Mouse (Mus musculus) intestine, embryonic 15.5 days (tissue): Measurements from ENCODE around the gene Trpm3. TPM values are rescaled to one million over a fixed set of nuclear protein-coding genes. Genes with fewer than 3 reads are reported as not detected.

Source experiments
- ATAC-seq: fragments of 200-750 bp; cut with Nextera tagmentation; 2 replicates; pipeline ENCODE4 v1.8.0; 2017; ENCODE audit warnings: moderate TSS enrichment, moderate library complexity
- H3K27ac ChIP-seq: fragments of 300-500 bp; sonication (generic); 2 replicates; pipeline ENCODE4 v1.5.1; 2015; ENCODE audit warnings: mild to moderate bottlenecking, inconsistent platforms
- H3K27me3 ChIP-seq: fragments of 300-500 bp; sonication (generic); replicated peaks from 2 replicates; pipeline ENCODE4 v1.6.1; 2015; ENCODE audit warnings: inconsistent platforms
- H3K36me3 ChIP-seq: fragments of 300-500 bp; sonication (generic); 2 replicates; pipeline ENCODE4 v1.6.1; 2015; ENCODE audit warnings: inconsistent platforms
- H3K4me1 ChIP-seq: fragments of 300-500 bp; sonication (generic); replicated peaks from 2 replicates; pipeline ENCODE4 v1.6.1; 2015; ENCODE audit warnings: inconsistent platforms
- H3K4me2 ChIP-seq: fragments of 300-500 bp; sonication (generic); replicated peaks from 2 replicates; pipeline ENCODE4 v1.6.1; 2015; ENCODE audit warnings: mild to moderate bottlenecking, inconsistent platforms
- H3K4me3 ChIP-seq: fragments of 300-500 bp; sonication (generic); replicated peaks from 2 replicates; pipeline ENCODE4 v1.5.1; 2015; ENCODE audit warnings: inconsistent platforms
- H3K9ac ChIP-seq: fragments of 300-500 bp; sonication (generic); 2 replicates; pipeline ENCODE4 v1.6.1; 2015; ENCODE audit warnings: inconsistent platforms
- H3K9me3 ChIP-seq: fragments of 300-500 bp; sonication (generic); 2 replicates; pipeline ENCODE4 v1.6.1; 2016; ENCODE audit warnings: inconsistent platforms
- WGBS: fragments of 180-500 bp; shearing (Covaris S2); methylation state at CpG from one replicate; pipeline ENCODE4 v1.1.7; 2015; 5-methylcytosine and 5-hydroxymethylcytosine counted together
- polyA plus RNA-seq: library from polyadenylated mRNA; unstranded; fragments of >200 nt; fragmentation: Nextera tagmentation; extraction: Ambion mirVana; gene quantifications from 2 replicates; pipeline ENCODE4 v1.2.1, GENCODE M21; 2015

Trpm3 gene
- polyA plus RNA-seq, 1 experiment from 2014 or later, result 0.26 TPM

GRCm38 (mm10) chr19:22691995-22692394 lies 553.1 kb downstream of the Trpm3 start:
- ATAC-seq, result no peak
- Histone ChIP-seq H3K4me1 (no peaks in the 10 kb centered on the region), H3K36me3 (no peaks in the 10 kb centered on the region), H3K27ac (no peak overlapping the region), H3K4me3 (no peak overlapping the region), H3K27me3 (no peaks in the 10 kb centered on the region), H3K9ac (no peak overlapping the region), H3K4me2 (no peak overlapping the region), H3K9me3 (no peaks in the 10 kb centered on the region)
- WGBS, result 84% methylated on average over 5 of the region's 5 CpGs

GRCm38 (mm10) chr19:22692553-22692952 lies 553.7 kb downstream of the Trpm3 start:
- ATAC-seq, result no peak
- H3K4me2 ChIP-seq, result no peak overlapping the region
- H3K9ac ChIP-seq, result no peak overlapping the region
- no peaks in the 10 kb centered on the region for H3K36me3 ChIP-seq
- H3K27me3 ChIP-seq, result no peaks in the 10 kb centered on the region
- H3K4me1 ChIP-seq, result no peaks in the 10 kb centered on the region
- H3K9me3 ChIP-seq, result no peaks in the 10 kb centered on the region
- no peak overlapping the region for H3K27ac ChIP-seq
- 70% methylated on average over 4 of the region's 4 CpGs for WGBS
- H3K4me3 ChIP-seq, result no peak overlapping the region

- no peaks in the 10 kb centered on the region for H3K4me1 ChIP-seq
- H3K9ac ChIP-seq, result no peak overlapping the region
- H3K4me3 ChIP-seq, result no peak overlapping the region
- no peaks in the 10 kb centered on the region for H3K27me3 ChIP-seq
- ATAC-seq, result no peak
- H3K9me3 ChIP-seq, result no peaks in the 10 kb centered on the region
- no peak overlapping the region for H3K27ac ChIP-seq
- H3K4me2 ChIP-seq, result no peak overlapping the region
- H3K36me3 ChIP-seq, result no peaks in the 10 kb centered on the region
- WGBS, result 56% methylated on average over 5 of the region's 5 CpGs
Observed at GRCm38 (mm10) chr19:22692956-22693355, 554.1 kb downstream of the Trpm3 start.

GRCm38 (mm10) chr19:22695423-22695822 lies 556.6 kb downstream of the Trpm3 start:
- H3K9me3 ChIP-seq, result no peaks in the 10 kb centered on the region
- H3K4me3 ChIP-seq, result no peak overlapping the region
- H3K4me2 ChIP-seq, result no peak overlapping the region
- WGBS, result 32% methylated on average over 2 of the region's 2 CpGs
- H3K4me1 ChIP-seq, result no peaks in the 10 kb centered on the region
- no peak overlapping the region for H3K27ac ChIP-seq
- H3K27me3 ChIP-seq, result no peaks in the 10 kb centered on the region
- H3K9ac ChIP-seq, result no peak overlapping the region
- H3K36me3 ChIP-seq, result no peaks in the 10 kb centered on the region
- ATAC-seq, result no peak

GRCm38 (mm10) chr19:22698737-22699136 lies 559.9 kb downstream of the Trpm3 start:
- no peaks in the 10 kb centered on the region for H3K36me3 ChIP-seq
- no peak overlapping the region for H3K27ac ChIP-seq
- H3K4me1 ChIP-seq, result no peaks in the 10 kb centered on the region
- H3K4me3 ChIP-seq, result no peak overlapping the region
- 84% methylated on average over 4 of the region's 4 CpGs for WGBS
- no peak overlapping the region for H3K4me2 ChIP-seq
- H3K9me3 ChIP-seq, result no peaks in the 10 kb centered on the region
- H3K9ac ChIP-seq, result no peak overlapping the region
- H3K27me3 ChIP-seq, result no peaks in the 10 kb centered on the region
- no peak for ATAC-seq

GRCm38 (mm10) chr19:22700871-22701651 lies 562.2 kb downstream of the Trpm3 start:
- no peak overlapping the region for H3K4me2 ChIP-seq
- no peak overlapping the region for H3K9ac ChIP-seq
- H3K36me3 ChIP-seq, result no peaks in the 10 kb centered on the region
- WGBS, result 33% methylated on average over 5 of the region's 5 CpGs
- no peak for ATAC-seq
- no peaks in the 10 kb centered on the region for H3K4me1 ChIP-seq
- no peaks in the 10 kb centered on the region for H3K9me3 ChIP-seq
- H3K27me3 ChIP-seq, result no peaks in the 10 kb centered on the region
- no peak overlapping the region for H3K27ac ChIP-seq
- H3K4me3 ChIP-seq, result no peak overlapping the region

GRCm38 (mm10) chr19:22703876-22704275 lies 565.0 kb downstream of the Trpm3 start:
- H3K9ac ChIP-seq, result no peak overlapping the region
- H3K4me3 ChIP-seq, result no peak overlapping the region
- no peaks in the 10 kb centered on the region for H3K27me3 ChIP-seq
- 84% methylated on average over 6 of the region's 6 CpGs for WGBS
- H3K9me3 ChIP-seq, result no peaks in the 10 kb centered on the region
- H3K27ac ChIP-seq, result no peak overlapping the region
- no peaks in the 10 kb centered on the region for H3K4me1 ChIP-seq
- no peak for ATAC-seq
- no peak overlapping the region for H3K4me2 ChIP-seq
- no peaks in the 10 kb centered on the region for H3K36me3 ChIP-seq

GRCm38 (mm10) chr19:22705414-22705813 lies 566.6 kb downstream of the Trpm3 start:
- Histone ChIP-seq H3K4me3 (no peak overlapping the region), H3K4me1 (no peaks in the 10 kb centered on the region), H3K27me3 (no peaks in the 10 kb centered on the region), H3K27ac (no peak overlapping the region), H3K9ac (no peak overlapping the region), H3K36me3 (no peaks in the 10 kb centered on the region), H3K9me3 (no peaks in the 10 kb centered on the region), H3K4me2 (no peak overlapping the region)
- no peak for ATAC-seq

- Histone ChIP-seq H3K9ac (no peak overlapping the region), H3K27ac (no peak overlapping the region), H3K27me3 (no peaks in the 10 kb centered on the region), H3K9me3 (no peaks in the 10 kb centered on the region), H3K4me2 (no peak overlapping the region), H3K36me3 (no peaks in the 10 kb centered on the region), H3K4me3 (no peak overlapping the region), H3K4me1 (no peaks in the 10 kb centered on the region)
- ATAC-seq, result no peak
- 64% methylated on average over 2 of the region's 2 CpGs for WGBS
Observed at GRCm38 (mm10) chr19:22719027-22719426, 580.2 kb downstream of the Trpm3 start.

- Histone ChIP-seq H3K27me3 (no peaks in the 10 kb centered on the region), H3K9me3 (no peaks in the 10 kb centered on the region), H3K4me1 (no peaks in the 10 kb centered on the region), H3K4me2 (no peak overlapping the region), H3K4me3 (no peak overlapping the region), H3K27ac (no peak overlapping the region), H3K9ac (no peak overlapping the region), H3K36me3 (no peaks in the 10 kb centered on the region)
- 71% methylated on average over 2 of the region's 2 CpGs for WGBS
- no peak for ATAC-seq
Observed at GRCm38 (mm10) chr19:22729846-22730245, 591.0 kb downstream of the Trpm3 start.

- no peaks in the 10 kb centered on the region for H3K4me1 ChIP-seq
- no peak overlapping the region for H3K27ac ChIP-seq
- no peak overlapping the region for H3K4me2 ChIP-seq
- H3K9ac ChIP-seq, result no peak overlapping the region
- no peaks in the 10 kb centered on the region for H3K36me3 ChIP-seq
- H3K4me3 ChIP-seq, result no peak overlapping the region
- no peak for ATAC-seq
- no peaks in the 10 kb centered on the region for H3K27me3 ChIP-seq
- no peaks in the 10 kb centered on the region for H3K9me3 ChIP-seq
Observed at GRCm38 (mm10) chr19:22730971-22731370, 592.1 kb downstream of the Trpm3 start.

GRCm38 (mm10) chr19:22736870-22737269 lies 598.0 kb downstream of the Trpm3 start:
- Histone ChIP-seq H3K9ac (no peak overlapping the region), H3K27ac (no peak overlapping the region), H3K36me3 (no peaks in the 10 kb centered on the region), H3K27me3 (no peaks in the 10 kb centered on the region), H3K4me3 (no peak overlapping the region), H3K9me3 (no peaks in the 10 kb centered on the region), H3K4me2 (no peak overlapping the region), H3K4me1 (no peaks in the 10 kb centered on the region)
- ATAC-seq, result no peak
- WGBS, result 28% methylated on average over 2 of the region's 2 CpGs

- Histone ChIP-seq H3K27ac (no peak overlapping the region), H3K27me3 (no peaks in the 10 kb centered on the region), H3K4me1 (no peaks in the 10 kb centered on the region), H3K4me2 (no peak overlapping the region), H3K9me3 (no peaks in the 10 kb centered on the region), H3K36me3 (no peaks in the 10 kb centered on the region), H3K9ac (no peak overlapping the region), H3K4me3 (no peak overlapping the region)
- 66% methylated on average over 3 of the region's 3 CpGs for WGBS
- no peak for ATAC-seq
Observed at GRCm38 (mm10) chr19:22739240-22739639, 600.4 kb downstream of the Trpm3 start.
